Mouse (Mus musculus): ENCODE results near the gene D10Jhu81e.
"Not testable (repeated sequence)": the region's sequence is repeated elsewhere in the genome, so short reads cannot be mapped to it uniquely, and the experiment has no call there.

GRCm38 (mm10) chr10:78125061-78125460 lies 44.5 kb downstream of the D10Jhu81e start:
- not testable (repeated sequence) for TF ChIP-seq POLR2A (IDR thresholded peaks at IDR 0.05; ENCODE audit: borderline replicate concordance, extremely low read depth, insufficient read depth, insufficient read length, poor library complexity, severe bottlenecking); CTCF (IDR thresholded peaks at IDR 0.05; ENCODE audit: borderline replicate concordance, extremely low read depth, insufficient read depth, insufficient read length)

All from brain, embryonic 14.5 days (tissue).